Mouse (Mus musculus) limb, embryonic 11.5 days (tissue): ENCODE results near the gene Sucla2. TPM values are rescaled to one million over a fixed set of nuclear protein-coding genes. Genes with fewer than 3 reads are reported as not detected.

Experiments used
- ATAC-seq: fragments of 200-750 bp; cut with Nextera tagmentation; 2 replicates; pipeline ENCODE4 v1.8.0; 2017; ENCODE audit warnings: low read depth; ENCODE audit not compliant: insufficient number of reproducible peaks, low FRiP score, low TSS enrichment
- DNase-seq: peaks from one replicate; pipeline ENCODE4 v3.0.0-alpha.2; 2015; ENCODE audit warnings: low spot score
- H3K27ac ChIP-seq: fragments of 300-500 bp; sonication (generic); replicated peaks from 2 replicates; pipeline ENCODE4 v1.5.1; 2014; ENCODE audit warnings: low read depth, mild to moderate bottlenecking, low read length
- H3K27me3 ChIP-seq: fragments of 300-500 bp; sonication (generic); 2 replicates; pipeline ENCODE4 v1.6.1; 2014; ENCODE audit warnings: mild to moderate bottlenecking, low read length, mixed read lengths; ENCODE audit not compliant: control insufficient read depth, insufficient read depth
- H3K36me3 ChIP-seq: fragments of 300-500 bp; sonication (generic); 2 replicates; pipeline ENCODE4 v1.6.1; 2014; ENCODE audit warnings: mild to moderate bottlenecking, low read length, moderate library complexity, mixed read lengths; ENCODE audit not compliant: control insufficient read depth, insufficient read depth
- H3K4me1 ChIP-seq: fragments of 300-500 bp; sonication (generic); 2 replicates; pipeline ENCODE4 v1.6.1; 2014; ENCODE audit warnings: low read length, mixed read lengths; ENCODE audit not compliant: control insufficient read depth, insufficient read depth
- H3K4me2 ChIP-seq: fragments of 300-500 bp; sonication (generic); 2 replicates; pipeline ENCODE4 v1.6.1; 2014; ENCODE audit warnings: low read depth, mild to moderate bottlenecking, moderate library complexity; ENCODE audit not compliant: severe bottlenecking
- H3K4me3 ChIP-seq: fragments of 300-500 bp; sonication (generic); 2 replicates; pipeline ENCODE4 v1.5.1; 2014; ENCODE audit warnings: low read depth, low read length
- H3K9ac ChIP-seq: fragments of 300-500 bp; sonication (generic); 2 replicates; pipeline ENCODE4 v1.6.1; 2014; ENCODE audit warnings: mild to moderate bottlenecking, low read length
- H3K9me3 ChIP-seq: fragments of 300-500 bp; sonication (generic); 2 replicates; pipeline ENCODE4 v1.6.1; 2016; ENCODE audit warnings: low read length; ENCODE audit not compliant: control insufficient read depth
- WGBS: fragments of 180-500 bp; shearing (Covaris S2); extraction: QIAGEN DNeasy Blood & Tissue Kit; methylation state at CpG from one replicate; pipeline ENCODE4 v1.1.7; 2014; 5-methylcytosine and 5-hydroxymethylcytosine counted together
- polyA plus RNA-seq: library from polyadenylated mRNA; unstranded; fragments of >200 nt; fragmentation: Nextera tagmentation; extraction: Ambion mirVana; gene quantifications from 2 replicates; pipeline ENCODE4 v1.2.1, GENCODE M21; 2014

The Sucla2 gene
- polyA plus RNA-seq, 1 experiment from 2014 or later: 109 TPM

GRCm38 (mm10) chr14:73486641-73487040, 38.5 kb upstream of the Sucla2 start:
- DNase-seq (no peak), ATAC-seq (no peak)
- no peak overlapping the region for H3K4me2 ChIP-seq
- H3K9me3 ChIP-seq: no peaks in the 10 kb centered on the region
- no peak overlapping the region for H3K4me3 ChIP-seq
- H3K27ac ChIP-seq: no peak overlapping the region
- H3K36me3 ChIP-seq: no peaks in the 10 kb centered on the region
- H3K27me3 ChIP-seq: no peaks in the 10 kb centered on the region
- 81% methylated on average over 5 of the region's 5 CpGs for WGBS
- H3K4me1 ChIP-seq: no peaks in the 10 kb centered on the region
- H3K9ac ChIP-seq: no peak overlapping the region

GRCm38 (mm10) chr14:73493356-73493755, 31.8 kb upstream of the Sucla2 start:
- Histone ChIP-seq H3K4me2 (no peak overlapping the region), H3K9ac (no peak overlapping the region), H3K27me3 (no peaks in the 10 kb centered on the region), H3K27ac (no peak overlapping the region), H3K9me3 (no peaks in the 10 kb centered on the region), H3K36me3 (no peaks in the 10 kb centered on the region), H3K4me3 (no peak overlapping the region), H3K4me1 (no peaks in the 10 kb centered on the region)
- no peak for ATAC-seq
- 88% methylated on average over 6 of the region's 6 CpGs for WGBS
- DNase-seq: no peak

- Histone ChIP-seq H3K9me3 (no peaks in the 10 kb centered on the region), H3K4me1 (no peaks in the 10 kb centered on the region), H3K36me3 (no peaks in the 10 kb centered on the region), H3K27ac (no peak overlapping the region), H3K27me3 (no peaks in the 10 kb centered on the region), H3K4me3 (no peak overlapping the region), H3K4me2 (no peak overlapping the region), H3K9ac (no peak overlapping the region)
- 75% methylated on average over 6 of the region's 6 CpGs for WGBS
- DNase-seq (no peak), ATAC-seq (no peak)
These were observed 31.0 kb upstream of the Sucla2 start for GRCm38 (mm10) chr14:73494122-73494521.

GRCm38 (mm10) chr14:73495753-73496152, 29.4 kb upstream of the Sucla2 start:
- Histone ChIP-seq H3K4me3 (no peak overlapping the region), H3K27ac (no peak overlapping the region), H3K9ac (no peak overlapping the region), H3K9me3 (no peaks in the 10 kb centered on the region), H3K4me1 (no peaks in the 10 kb centered on the region), H3K36me3 (no peaks in the 10 kb centered on the region), H3K4me2 (no peak overlapping the region), H3K27me3 (no peaks in the 10 kb centered on the region)
- ATAC-seq (no peak), DNase-seq (no peak)
- 77% methylated on average over 7 of the region's 7 CpGs for WGBS

- no peak for DNase-seq
These were observed 23.8 kb upstream of the Sucla2 start for GRCm38 (mm10) chr14:73501283-73501682.

GRCm38 (mm10) chr14:73501721-73502120, 23.4 kb upstream of the Sucla2 start:
- H3K27me3 ChIP-seq: no peaks in the 10 kb centered on the region
- H3K9ac ChIP-seq: no peak overlapping the region
- DNase-seq (no peak), ATAC-seq (no peak)
- H3K9me3 ChIP-seq: no peaks in the 10 kb centered on the region
- no peak overlapping the region for H3K4me2 ChIP-seq
- 74% methylated on average over 6 of the region's 6 CpGs for WGBS
- no peaks in the 10 kb centered on the region for H3K4me1 ChIP-seq
- no peak overlapping the region for H3K4me3 ChIP-seq
- H3K36me3 ChIP-seq: no peaks in the 10 kb centered on the region
- H3K27ac ChIP-seq: no peak overlapping the region

More at GRCm38 (mm10) chr14:73501283-73501682, 23.8 kb upstream of the Sucla2 start:
- no peak for ATAC-seq
- WGBS: 90% methylated on average over 9 of the region's 9 CpGs
- no peaks in the 10 kb centered on the region for H3K27me3 ChIP-seq
- no peaks in the 10 kb centered on the region for H3K36me3 ChIP-seq
- H3K4me2 ChIP-seq: no peak overlapping the region
- no peak overlapping the region for H3K4me3 ChIP-seq
- H3K27ac ChIP-seq: no peak overlapping the region
- no peak overlapping the region for H3K9ac ChIP-seq
- no peaks in the 10 kb centered on the region for H3K9me3 ChIP-seq
- no peaks in the 10 kb centered on the region for H3K4me1 ChIP-seq

GRCm38 (mm10) chr14:73502591-73503184, 22.4 kb upstream of the Sucla2 start:
- Histone ChIP-seq H3K9me3 (no peaks in the 10 kb centered on the region), H3K4me1 (no peaks in the 10 kb centered on the region), H3K9ac (no peak overlapping the region), H3K4me2 (no peak overlapping the region), H3K27me3 (no peaks in the 10 kb centered on the region), H3K36me3 (no peaks in the 10 kb centered on the region), H3K27ac (no peak overlapping the region), H3K4me3 (no peak overlapping the region)
- WGBS: 43% methylated on average over 7 of the region's 7 CpGs
- no peak for ATAC-seq
- no peak for DNase-seq

- Histone ChIP-seq H3K36me3 (no peaks in the 10 kb centered on the region), H3K27ac (no peak overlapping the region), H3K4me2 (no peak overlapping the region), H3K4me1 (no peaks in the 10 kb centered on the region), H3K9ac (no peak overlapping the region), H3K27me3 (no peaks in the 10 kb centered on the region), H3K9me3 (no peaks in the 10 kb centered on the region), H3K4me3 (no peak overlapping the region)
- ATAC-seq: no peak
- WGBS: 79% methylated on average over 13 of the region's 13 CpGs
- DNase-seq: no peak
These were observed 21.7 kb upstream of the Sucla2 start for GRCm38 (mm10) chr14:73503237-73503933.
